Mouse (Mus musculus): ENCODE results near the gene Pycr1. TPM values are rescaled to one million over a fixed set of nuclear protein-coding genes. Genes with fewer than 3 reads are reported as not detected.
A peak's percentile ranks its signal among the peaks of the same experiment; 100 is the strongest.
"Not testable (repeated sequence)": the region's sequence is repeated elsewhere in the genome, so short reads cannot be mapped to it uniquely, and the experiment has no call there.

Pycr1 gene
- total and polyA plus RNA-seq, 2 experiments, result 0.61 to 2.6 TPM

- Histone ChIP-seq H3K4me3 (ENCODE audit: insufficient read depth, low read depth, low read length) (no peak overlapping the region), H3K27ac (replicated peaks; ENCODE audit: insufficient read depth, low read depth, low read length) (peak overlapping the region; percentile 83), H3K9ac (ENCODE audit: low read depth, low read length) (0 out of 2 replicates have a peak overlapping the region, but pooled peaks have one; percentile 15), H3K79me2 (ENCODE audit: control insufficient read depth, insufficient read depth, low read length) (peaks cover 28% of the 10 kb centered on the region; the same call in 1 of the 2 replicates), H3K27me3 (ENCODE audit: control insufficient read depth, insufficient read depth, low read length) (no peaks in the 10 kb centered on the region), H3K4me1 (ENCODE audit: control insufficient read depth, insufficient read depth, low read length) (peaks cover 62% of the 10 kb centered on the region), H3K36me3 (ENCODE audit: control insufficient read depth, insufficient read depth, low read length) (peaks cover 13% of the 10 kb centered on the region; the same call in 1 of the 2 replicates)
- TF ChIP-seq CTCF (IDR thresholded peaks at IDR 0.05; ENCODE audit: low read depth, low read length), result no peak
- no peak for TF ChIP-seq POLR2A (IDR thresholded peaks at IDR 0.05; ENCODE audit: extremely low read depth, insufficient read depth, low read length)
- WGBS, result 54% methylated on average over 2 of the region's 2 CpGs
- DNase-seq (ENCODE audit: extremely low read depth, low read depth, low spot score), result peak; percentile 49
Observed at GRCm38 (mm10) chr11:120684086-120684485, 40.5 kb upstream of the Pycr1 start.

- no peak overlapping the region for H3K4me3 ChIP-seq (ENCODE audit: insufficient read depth, low read depth, low read length)
- peaks cover 11% of the 10 kb centered on the region; the same call in 1 of the 2 replicates for H3K36me3 ChIP-seq (ENCODE audit: control insufficient read depth, insufficient read depth, low read length)
- peak; percentile 89 for DNase-seq (ENCODE audit: extremely low read depth, low read depth, low spot score)
- H3K79me2 ChIP-seq (ENCODE audit: control insufficient read depth, insufficient read depth, low read length), result peaks cover 23% of the 10 kb centered on the region; the same call in 1 of the 2 replicates
- peak overlapping the region; percentile 83 for H3K27ac ChIP-seq (replicated peaks; ENCODE audit: insufficient read depth, low read depth, low read length)
- no peaks in the 10 kb centered on the region for H3K27me3 ChIP-seq (ENCODE audit: control insufficient read depth, insufficient read depth, low read length)
- peaks cover 63% of the 10 kb centered on the region for H3K4me1 ChIP-seq (ENCODE audit: control insufficient read depth, insufficient read depth, low read length)
- H3K9ac ChIP-seq (ENCODE audit: low read depth, low read length), result no peak overlapping the region
- WGBS, result 37% methylated on average over 3 of the region's 3 CpGs
- TF ChIP-seq POLR2A (IDR thresholded peaks at IDR 0.05; ENCODE audit: extremely low read depth, insufficient read depth, low read length) (no peak), CTCF (IDR thresholded peaks at IDR 0.05; ENCODE audit: low read depth, low read length) (no peak)
Observed at GRCm38 (mm10) chr11:120683536-120683935, 40.0 kb upstream of the Pycr1 start.

DNA sequence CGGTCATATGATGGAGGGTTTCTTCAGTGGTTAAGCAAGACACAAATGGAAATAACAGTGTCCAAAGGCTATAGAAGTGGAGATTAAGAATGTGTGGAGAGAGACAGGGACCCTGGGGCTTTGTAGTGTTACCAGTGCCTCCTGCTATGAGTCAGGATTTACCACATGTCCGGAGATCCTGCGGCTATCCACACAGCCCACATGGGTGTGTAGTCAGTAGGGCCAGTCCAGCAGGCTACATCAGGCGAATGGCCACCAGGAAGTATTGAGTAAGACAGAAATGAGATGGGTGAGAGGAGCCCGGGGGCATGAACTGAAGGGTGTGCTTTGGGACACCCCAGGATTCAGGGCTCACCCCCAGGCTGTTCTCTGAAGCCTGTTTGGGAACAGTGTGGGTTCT lies 39.1 kb upstream of the Pycr1 start:
- Histone ChIP-seq H3K9ac (ENCODE audit: low read depth, low read length) (no peak overlapping the region), H3K4me3 (ENCODE audit: insufficient read depth, low read depth, low read length) (no peak overlapping the region), H3K27me3 (ENCODE audit: control insufficient read depth, insufficient read depth, low read length) (no peaks in the 10 kb centered on the region), H3K36me3 (ENCODE audit: control insufficient read depth, insufficient read depth, low read length) (peaks cover 13% of the 10 kb centered on the region; the same call in 1 of the 2 replicates), H3K79me2 (ENCODE audit: control insufficient read depth, insufficient read depth, low read length) (peaks cover 19% of the 10 kb centered on the region; the same call in 1 of the 2 replicates), H3K4me1 (ENCODE audit: control insufficient read depth, insufficient read depth, low read length) (peaks cover 70% of the 10 kb centered on the region), H3K27ac (replicated peaks; ENCODE audit: insufficient read depth, low read depth, low read length) (0 out of 2 replicates have a peak overlapping the region, but pooled peaks have one; percentile 7)
- DNase-seq (ENCODE audit: extremely low read depth, low read depth, low spot score), result no peak
- no peak for TF ChIP-seq POLR2A (IDR thresholded peaks at IDR 0.05; ENCODE audit: extremely low read depth, insufficient read depth, low read length)
- TF ChIP-seq CTCF (IDR thresholded peaks at IDR 0.05; ENCODE audit: low read depth, low read length), result no peak
- WGBS, result 75% methylated on average over 5 of the region's 5 CpGs

- Histone ChIP-seq H3K4me1 (ENCODE audit: control insufficient read depth, insufficient read depth, low read length) (peaks cover 66% of the 10 kb centered on the region), H3K79me2 (ENCODE audit: control insufficient read depth, insufficient read depth, low read length) (peaks cover 14% of the 10 kb centered on the region; the same call in 1 of the 2 replicates), H3K9ac (ENCODE audit: low read depth, low read length) (peak overlapping the region; percentile 5; the same call in 1 of the 2 replicates), H3K27ac (replicated peaks; ENCODE audit: insufficient read depth, low read depth, low read length) (peak overlapping the region; percentile 72), H3K27me3 (ENCODE audit: control insufficient read depth, insufficient read depth, low read length) (no peaks in the 10 kb centered on the region), H3K36me3 (ENCODE audit: control insufficient read depth, insufficient read depth, low read length) (peaks cover 11% of the 10 kb centered on the region; the same call in 1 of the 2 replicates), H3K4me3 (ENCODE audit: insufficient read depth, low read depth, low read length) (no peak overlapping the region)
- TF ChIP-seq POLR2A (IDR thresholded peaks at IDR 0.05; ENCODE audit: extremely low read depth, insufficient read depth, low read length) (no peak), CTCF (IDR thresholded peaks at IDR 0.05; ENCODE audit: low read depth, low read length) (peak; percentile 68)
- 26% methylated on average over 3 of the region's 3 CpGs for WGBS
- peak; percentile 99 for DNase-seq (ENCODE audit: extremely low read depth, low read depth, low spot score)
Observed at GRCm38 (mm10) chr11:120679909-120680308, 36.3 kb upstream of the Pycr1 start.

DNA sequence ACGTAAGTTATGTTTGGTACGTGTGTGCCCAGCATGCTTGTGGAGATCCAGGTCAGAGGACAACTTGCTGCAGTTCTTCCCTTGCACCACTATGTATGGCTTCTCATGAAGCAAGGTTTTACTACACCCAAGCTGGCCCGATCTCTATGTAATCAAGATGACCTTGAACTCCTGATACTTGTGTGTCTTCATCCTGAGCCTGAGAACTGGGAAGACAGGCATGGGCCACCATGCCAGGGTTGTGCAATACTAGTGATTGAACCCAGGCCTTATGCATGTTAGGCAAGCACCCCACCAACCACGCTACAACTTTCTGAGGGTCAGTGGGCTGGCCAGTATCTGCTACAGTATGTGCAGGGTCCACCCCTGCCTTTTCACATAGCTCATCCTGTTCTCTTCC lies 33.4 kb upstream of the Pycr1 start:
- H3K9ac ChIP-seq (ENCODE audit: low read depth, low read length), result peak overlapping the region; percentile 38; the same call in 1 of the 2 replicates
- DNase-seq (ENCODE audit: extremely low read depth, low read depth, low spot score), result peak; percentile 93
- WGBS, result 40% methylated on average over 4 of the region's 4 CpGs
- TF ChIP-seq POLR2A (IDR thresholded peaks at IDR 0.05; ENCODE audit: extremely low read depth, insufficient read depth, low read length), result no peak
- no peak for TF ChIP-seq CTCF (IDR thresholded peaks at IDR 0.05; ENCODE audit: low read depth, low read length)
- H3K36me3 ChIP-seq (ENCODE audit: control insufficient read depth, insufficient read depth, low read length), result peaks cover 8% of the 10 kb centered on the region; the same call in 1 of the 2 replicates
- H3K4me1 ChIP-seq (ENCODE audit: control insufficient read depth, insufficient read depth, low read length), result peaks cover 52% of the 10 kb centered on the region
- peak overlapping the region; percentile 73 for H3K27ac ChIP-seq (replicated peaks; ENCODE audit: insufficient read depth, low read depth, low read length)
- H3K79me2 ChIP-seq (ENCODE audit: control insufficient read depth, insufficient read depth, low read length), result peaks cover 17% of the 10 kb centered on the region; the same call in 1 of the 2 replicates
- no peaks in the 10 kb centered on the region for H3K27me3 ChIP-seq (ENCODE audit: control insufficient read depth, insufficient read depth, low read length)
- H3K4me3 ChIP-seq (ENCODE audit: insufficient read depth, low read depth, low read length), result no peak overlapping the region

- not testable (repeated sequence) for H3K4me3 ChIP-seq (ENCODE audit: insufficient read depth, low read depth, low read length); DNase-seq (ENCODE audit: extremely low read depth, low read depth, low spot score); H3K9ac ChIP-seq (ENCODE audit: low read depth, low read length); H3K27me3 ChIP-seq (ENCODE audit: control insufficient read depth, insufficient read depth, low read length); H3K36me3 ChIP-seq (ENCODE audit: control insufficient read depth, insufficient read depth, low read length)
- H3K4me1 ChIP-seq (ENCODE audit: control insufficient read depth, insufficient read depth, low read length), result peaks cover 50% of the 10 kb centered on the region
- H3K79me2 ChIP-seq (ENCODE audit: control insufficient read depth, insufficient read depth, low read length), result peaks cover 17% of the 10 kb centered on the region; the same call in 1 of the 2 replicates
- WGBS, result 74% methylated on average over 5 of the region's 5 CpGs
- H3K27ac ChIP-seq (replicated peaks; ENCODE audit: insufficient read depth, low read depth, low read length), result peak overlapping the region; percentile 59; the same call in 1 of the 2 replicates
Observed at GRCm38 (mm10) chr11:120675875-120676274, 32.3 kb upstream of the Pycr1 start.
